Mouse (Mus musculus): ENCODE results near the gene Prmt6. TPM values are rescaled to one million over a fixed set of nuclear protein-coding genes. Genes with fewer than 3 reads are reported as not detected.

Prmt6 gene
- 8.4 and 11.1 TPM in 2 replicates for polyA plus RNA-seq (2012; rRNA removed)

- peak; percentile 58 to 84 for DNase-seq (ENCODE audit: low read depth in 1 of 2, low spot score in 2 of 2)
- WGBS, result 19% methylated on average over 38 of the region's 38 CpGs
- Histone ChIP-seq H3K4me3 (ENCODE audit: extremely low read depth, insufficient read depth, insufficient read length) (peak within 1 kb of the TSS; percentile 99), H3K4me1 (ENCODE audit: control insufficient read depth, insufficient read depth, insufficient read length) (peaks cover 3% of the 10 kb centered on the region; the same call in 1 of the 2 replicates), H3K36me3 (ENCODE audit: control insufficient read depth, insufficient read depth, low read length) (peaks cover 2% of the 10 kb centered on the region; the same call in 1 of the 2 replicates), H3K27ac (ENCODE audit: insufficient read depth, low read length) (peak within 1 kb of the TSS; percentile 88), H3K27me3 (ENCODE audit: control insufficient read depth, insufficient read depth, low read length) (no peaks in the 10 kb centered on the region)
- no peak for TF ChIP-seq CTCF (IDR thresholded peaks at IDR 0.05; ENCODE audit: extremely low read depth, insufficient read depth, insufficient read length, insufficient replicate concordance)
- peak; percentile 1; the same call in 1 of the 2 replicates for TF ChIP-seq POLR2A (IDR thresholded peaks at IDR 0.05; ENCODE audit: low read depth, low read length)
Measured at GRCm38 (mm10) chr3:110250839-110251700, at the start of gene Prmt6. Gene Prmt6 (minus strand): TSS chr3:110250998.

GRCm38 (mm10) chr3:110290485-110291045, 39.8 kb upstream of the Prmt6 start:
- H3K4me3 ChIP-seq (ENCODE audit: extremely low read depth, insufficient read depth, insufficient read length), result no peak overlapping the region
- H3K36me3 ChIP-seq (ENCODE audit: control insufficient read depth, insufficient read depth, low read length), result no peaks in the 10 kb centered on the region
- 83% methylated on average over 8 of the region's 8 CpGs for WGBS
- H3K4me1 ChIP-seq (ENCODE audit: control insufficient read depth, insufficient read depth, insufficient read length), result no peaks in the 10 kb centered on the region
- DNase-seq (ENCODE audit: low read depth in 1 of 2, low spot score in 2 of 2), result no peak
- TF ChIP-seq POLR2A (IDR thresholded peaks at IDR 0.05; ENCODE audit: low read depth, low read length) (no peak), CTCF (IDR thresholded peaks at IDR 0.05; ENCODE audit: extremely low read depth, insufficient read depth, insufficient read length, insufficient replicate concordance) (no peak)
- no peaks in the 10 kb centered on the region for H3K27me3 ChIP-seq (ENCODE audit: control insufficient read depth, insufficient read depth, low read length)
- no peak overlapping the region for H3K27ac ChIP-seq (ENCODE audit: insufficient read depth, low read length)

- 80% methylated on average over 5 of the region's 5 CpGs for WGBS
- TF ChIP-seq CTCF (IDR thresholded peaks at IDR 0.05; ENCODE audit: extremely low read depth, insufficient read depth, insufficient read length, insufficient replicate concordance) (no peak), POLR2A (IDR thresholded peaks at IDR 0.05; ENCODE audit: low read depth, low read length) (no peak)
Measured at GRCm38 (mm10) chr3:110282651-110283050, 31.9 kb upstream of the Prmt6 start.

GRCm38 (mm10) chr3:110267790-110268189, 17.0 kb upstream of the Prmt6 start:
- H3K36me3 ChIP-seq (ENCODE audit: control insufficient read depth, insufficient read depth, low read length), result no peaks in the 10 kb centered on the region
- TF ChIP-seq CTCF (IDR thresholded peaks at IDR 0.05; ENCODE audit: extremely low read depth, insufficient read depth, insufficient read length, insufficient replicate concordance), result no peak
- TF ChIP-seq POLR2A (IDR thresholded peaks at IDR 0.05; ENCODE audit: low read depth, low read length), result no peak
- H3K4me3 ChIP-seq (ENCODE audit: extremely low read depth, insufficient read depth, insufficient read length), result no peak overlapping the region
- no peaks in the 10 kb centered on the region for H3K27me3 ChIP-seq (ENCODE audit: control insufficient read depth, insufficient read depth, low read length)
- DNase-seq (ENCODE audit: low read depth in 1 of 2, low spot score in 2 of 2), result no peak
- WGBS, result 82% methylated on average over 2 of the region's 2 CpGs
- H3K27ac ChIP-seq (ENCODE audit: insufficient read depth, low read length), result no peak overlapping the region
- no peaks in the 10 kb centered on the region for H3K4me1 ChIP-seq (ENCODE audit: control insufficient read depth, insufficient read depth, insufficient read length)

More at GRCm38 (mm10) chr3:110282651-110283050, 31.9 kb upstream of the Prmt6 start:
- Histone ChIP-seq H3K4me3 (ENCODE audit: extremely low read depth, insufficient read depth, insufficient read length) (no peak overlapping the region), H3K27ac (ENCODE audit: insufficient read depth, low read length) (no peak overlapping the region), H3K36me3 (ENCODE audit: control insufficient read depth, insufficient read depth, low read length) (no peaks in the 10 kb centered on the region), H3K27me3 (ENCODE audit: control insufficient read depth, insufficient read depth, low read length) (no peaks in the 10 kb centered on the region), H3K4me1 (ENCODE audit: control insufficient read depth, insufficient read depth, insufficient read length) (no peaks in the 10 kb centered on the region)
- no peak for DNase-seq (ENCODE audit: low read depth in 1 of 2, low spot score in 2 of 2)

GRCm38 (mm10) chr3:110253105-110253504, 2.3 kb upstream of the Prmt6 start:
- Histone ChIP-seq H3K27ac (ENCODE audit: insufficient read depth, low read length) (no peak overlapping the region), H3K27me3 (ENCODE audit: control insufficient read depth, insufficient read depth, low read length) (no peaks in the 10 kb centered on the region), H3K4me1 (ENCODE audit: control insufficient read depth, insufficient read depth, insufficient read length) (peaks cover 3% of the 10 kb centered on the region; the same call in 1 of the 2 replicates), H3K36me3 (ENCODE audit: control insufficient read depth, insufficient read depth, low read length) (no peaks in the 10 kb centered on the region; the same call in 1 of the 2 replicates), H3K4me3 (ENCODE audit: extremely low read depth, insufficient read depth, insufficient read length) (no peak overlapping the region)
- no peak for TF ChIP-seq CTCF (IDR thresholded peaks at IDR 0.05; ENCODE audit: extremely low read depth, insufficient read depth, insufficient read length, insufficient replicate concordance)
- no peak for TF ChIP-seq POLR2A (IDR thresholded peaks at IDR 0.05; ENCODE audit: low read depth, low read length)
- WGBS, result 87% methylated on average over 4 of the region's 4 CpGs
- DNase-seq (ENCODE audit: low read depth in 1 of 2, low spot score in 2 of 2), result no peak

GRCm38 (mm10) chr3:110249891-110250838, 633 bp downstream of the Prmt6 start:
- Histone ChIP-seq H3K4me1 (ENCODE audit: control insufficient read depth, insufficient read depth, insufficient read length) (peaks cover 3% of the 10 kb centered on the region; the same call in 1 of the 2 replicates), H3K36me3 (ENCODE audit: control insufficient read depth, insufficient read depth, low read length) (peaks cover 3% of the 10 kb centered on the region; the same call in 1 of the 2 replicates), H3K27ac (ENCODE audit: insufficient read depth, low read length) (peak overlapping the region; percentile 88), H3K27me3 (ENCODE audit: control insufficient read depth, insufficient read depth, low read length) (no peaks in the 10 kb centered on the region), H3K4me3 (ENCODE audit: extremely low read depth, insufficient read depth, insufficient read length) (peak overlapping the region; percentile 99)
- WGBS, result under 1% methylated on average over 89 of the region's 89 CpGs
- peak; percentile 17 to 47 for DNase-seq (ENCODE audit: low read depth in 1 of 2, low spot score in 2 of 2)
- no peak for TF ChIP-seq CTCF (IDR thresholded peaks at IDR 0.05; ENCODE audit: extremely low read depth, insufficient read depth, insufficient read length, insufficient replicate concordance)
- no peak; the same call in 1 of the 2 replicates for TF ChIP-seq POLR2A (IDR thresholded peaks at IDR 0.05; ENCODE audit: low read depth, low read length)

All from spleen, adult 2 months (tissue).